Mouse (Mus musculus): ENCODE data around the gene Rnf180. TPM values are rescaled to one million over a fixed set of nuclear protein-coding genes. Genes with fewer than 3 reads are reported as not detected.
A peak's percentile ranks its signal among the peaks of the same experiment; 100 is the strongest.
"Not testable (repeated sequence)": the region's sequence is repeated elsewhere in the genome, so short reads cannot be mapped to it uniquely, and the experiment has no call there.

Gene Rnf180
- 1.8 and 2.0 TPM in 2 replicates for polyA plus RNA-seq (2015; fragmentation: Nextera tagmentation; extraction: Ambion mirVana)

- 44% methylated on average over 11 of the region's 11 CpGs for WGBS
- no peak within 1 kb of the TSS for H3K27ac ChIP-seq (replicated peaks)
Observed at GRCm38 (mm10) chr13:105294715-105295114, at the start of gene Rnf180. Gene Rnf180 (minus strand): TSS chr13:105294815.

GRCm38 (mm10) chr13:105331199-105331968 lies 36.8 kb upstream of the Rnf180 start:
- H3K4me3 ChIP-seq, result no peak overlapping the region
- H3K4me1 ChIP-seq, result no peaks in the 10 kb centered on the region
- H3K4me2 ChIP-seq, result no peak overlapping the region
- WGBS, result 59% methylated on average over 5 of the region's 5 CpGs
- no peaks in the 10 kb centered on the region for H3K36me3 ChIP-seq
- H3K9me3 ChIP-seq, result no peaks in the 10 kb centered on the region
- H3K9ac ChIP-seq, result no peak overlapping the region
- no peak for ATAC-seq (ENCODE audit: extremely low read depth, insufficient number of reproducible peaks, low FRiP score, low TSS enrichment)
- no peak overlapping the region for H3K27ac ChIP-seq (replicated peaks)
- H3K27me3 ChIP-seq (replicated peaks), result no peaks in the 10 kb centered on the region

More at GRCm38 (mm10) chr13:105294715-105295114, at the start of gene Rnf180:
- Histone ChIP-seq H3K36me3 (no peaks in the 10 kb centered on the region), H3K9me3 (no peaks in the 10 kb centered on the region), H3K9ac (peak within 1 kb of the TSS; percentile 88), H3K4me1 (peaks cover 13% of the 10 kb centered on the region), H3K4me2 (peak within 1 kb of the TSS; percentile 94), H3K27me3 (replicated peaks) (peaks cover 15% of the 10 kb centered on the region), H3K4me3 (peak within 1 kb of the TSS; percentile 70)
- ATAC-seq (ENCODE audit: extremely low read depth, insufficient number of reproducible peaks, low FRiP score, low TSS enrichment), result no peak

GRCm38 (mm10) chr13:105326946-105327345 lies 32.3 kb upstream of the Rnf180 start:
- H3K27me3 ChIP-seq (replicated peaks), result no peaks in the 10 kb centered on the region
- no peak for ATAC-seq (ENCODE audit: extremely low read depth, insufficient number of reproducible peaks, low FRiP score, low TSS enrichment)
- H3K27ac ChIP-seq (replicated peaks), result no peak overlapping the region
- 55% methylated on average over 1 of the region's 1 CpGs for WGBS
- no peaks in the 10 kb centered on the region for H3K36me3 ChIP-seq
- H3K9me3 ChIP-seq, result no peaks in the 10 kb centered on the region
- no peak overlapping the region for H3K4me2 ChIP-seq
- no peaks in the 10 kb centered on the region for H3K4me1 ChIP-seq
- no peak overlapping the region for H3K4me3 ChIP-seq
- no peak overlapping the region for H3K9ac ChIP-seq

GRCm38 (mm10) chr13:105316926-105317325 lies 22.3 kb upstream of the Rnf180 start:
- no peak for ATAC-seq (ENCODE audit: extremely low read depth, insufficient number of reproducible peaks, low FRiP score, low TSS enrichment)

DNA sequence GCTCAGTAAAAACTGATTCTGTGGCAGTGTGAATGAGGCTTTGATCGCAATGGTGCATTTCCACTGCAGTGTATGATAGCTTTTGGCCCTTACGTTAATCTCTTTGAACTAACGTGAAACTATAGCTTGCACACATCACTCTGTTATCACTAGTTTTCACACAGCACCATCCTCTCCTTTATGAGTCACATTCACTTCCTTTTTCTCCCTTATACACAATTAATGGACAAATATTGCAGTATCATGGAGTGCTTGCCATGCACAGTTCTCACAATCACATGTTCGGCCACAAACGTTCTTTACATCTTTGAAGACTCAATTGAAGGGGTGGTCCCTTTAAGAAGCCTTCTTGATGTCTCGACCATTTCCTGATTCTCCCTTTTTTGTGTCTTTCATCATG lies 21.4 kb upstream of the Rnf180 start:
- Histone ChIP-seq H3K9ac (no peak overlapping the region), H3K27ac (replicated peaks) (no peak overlapping the region), H3K9me3 (no peaks in the 10 kb centered on the region), H3K4me2 (no peak overlapping the region), H3K4me3 (no peak overlapping the region), H3K4me1 (no peaks in the 10 kb centered on the region), H3K27me3 (replicated peaks) (no peaks in the 10 kb centered on the region), H3K36me3 (no peaks in the 10 kb centered on the region)
- 58% methylated on average over 6 of the region's 6 CpGs for WGBS
- no peak for ATAC-seq (ENCODE audit: extremely low read depth, insufficient number of reproducible peaks, low FRiP score, low TSS enrichment)

More at GRCm38 (mm10) chr13:105316926-105317325, 22.3 kb upstream of the Rnf180 start:
- Histone ChIP-seq H3K4me1 (no peaks in the 10 kb centered on the region), H3K9me3 (no peaks in the 10 kb centered on the region), H3K36me3 (no peaks in the 10 kb centered on the region), H3K4me3 (no peak overlapping the region), H3K27me3 (replicated peaks) (no peaks in the 10 kb centered on the region), H3K27ac (replicated peaks) (no peak overlapping the region), H3K4me2 (no peak overlapping the region), H3K9ac (no peak overlapping the region)
- WGBS, result 73% methylated on average over 1 of the region's 1 CpGs

- Histone ChIP-seq H3K27me3 (replicated peaks) (no peaks in the 10 kb centered on the region), H3K27ac (replicated peaks) (no peak overlapping the region), H3K9ac (no peak overlapping the region), H3K4me1 (no peaks in the 10 kb centered on the region), H3K4me3 (no peak overlapping the region), H3K4me2 (no peak overlapping the region), H3K36me3 (no peaks in the 10 kb centered on the region), H3K9me3 (no peaks in the 10 kb centered on the region)
- 72% methylated on average over 6 of the region's 6 CpGs for WGBS
- ATAC-seq (ENCODE audit: extremely low read depth, insufficient number of reproducible peaks, low FRiP score, low TSS enrichment), result no peak
Observed at GRCm38 (mm10) chr13:105312763-105313162, 18.1 kb upstream of the Rnf180 start.

- not testable (repeated sequence) for H3K4me1 ChIP-seq; H3K4me2 ChIP-seq; H3K27ac ChIP-seq (replicated peaks); H3K36me3 ChIP-seq; H3K9me3 ChIP-seq; H3K9ac ChIP-seq; H3K27me3 ChIP-seq (replicated peaks); ATAC-seq (ENCODE audit: extremely low read depth, insufficient number of reproducible peaks, low FRiP score, low TSS enrichment); H3K4me3 ChIP-seq
- WGBS, result 53% methylated on average over 4 of the region's 4 CpGs
Observed at GRCm38 (mm10) chr13:105310562-105310961, 15.9 kb upstream of the Rnf180 start.

DNA sequence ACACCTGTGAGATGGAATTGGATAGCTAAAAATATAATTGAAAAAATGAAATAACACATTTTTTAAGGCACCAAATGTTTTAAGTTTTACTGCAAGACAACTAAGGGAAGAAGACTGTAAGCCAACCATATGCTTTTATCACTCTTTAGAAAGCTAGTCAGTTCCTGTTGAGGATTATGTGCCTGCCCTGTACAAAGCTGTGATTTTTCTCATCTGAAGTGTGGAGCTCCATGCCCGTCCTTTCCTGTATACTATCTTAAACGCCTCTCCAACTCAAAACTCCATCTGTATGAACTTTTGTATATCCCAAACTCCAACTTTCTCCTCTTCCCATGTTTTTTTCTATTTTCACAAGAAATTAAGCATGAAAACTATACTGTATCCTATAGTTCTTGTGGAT lies 10.9 kb upstream of the Rnf180 start:
- H3K36me3 ChIP-seq, result no peaks in the 10 kb centered on the region
- H3K27ac ChIP-seq (replicated peaks), result no peak overlapping the region
- H3K4me3 ChIP-seq, result no peak overlapping the region
- no peaks in the 10 kb centered on the region for H3K4me1 ChIP-seq
- WGBS, result 71% methylated on average over 2 of the region's 2 CpGs
- H3K9me3 ChIP-seq, result no peaks in the 10 kb centered on the region
- ATAC-seq (ENCODE audit: extremely low read depth, insufficient number of reproducible peaks, low FRiP score, low TSS enrichment), result no peak
- H3K27me3 ChIP-seq (replicated peaks), result no peaks in the 10 kb centered on the region
- no peak overlapping the region for H3K9ac ChIP-seq
- no peak overlapping the region for H3K4me2 ChIP-seq

DNA sequence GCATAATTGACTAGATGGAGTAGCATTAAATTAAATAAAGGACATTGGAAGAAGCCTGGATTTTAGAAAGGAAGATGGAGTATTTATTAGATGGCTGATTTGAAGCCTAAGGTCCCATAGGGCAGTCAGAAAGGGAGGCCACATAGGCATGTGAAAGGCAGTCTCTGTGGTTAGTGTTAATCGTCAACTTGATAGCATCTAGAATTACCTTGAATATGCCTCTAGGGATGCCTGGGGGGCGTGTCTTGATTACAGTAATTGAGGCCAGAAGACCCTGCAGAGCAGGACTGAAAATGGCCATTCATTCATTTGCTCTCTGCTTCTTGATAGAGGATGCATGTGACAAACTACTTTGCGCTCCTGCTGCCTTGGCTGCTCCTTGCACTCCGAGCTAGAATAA lies 9.4 kb upstream of the Rnf180 start:
- Histone ChIP-seq H3K9ac (no peak overlapping the region), H3K27ac (replicated peaks) (no peak overlapping the region), H3K4me1 (no peaks in the 10 kb centered on the region), H3K36me3 (no peaks in the 10 kb centered on the region), H3K4me3 (no peak overlapping the region), H3K27me3 (replicated peaks) (no peaks in the 10 kb centered on the region), H3K9me3 (no peaks in the 10 kb centered on the region), H3K4me2 (no peak overlapping the region)
- 72% methylated on average over 4 of the region's 4 CpGs for WGBS
- ATAC-seq (ENCODE audit: extremely low read depth, insufficient number of reproducible peaks, low FRiP score, low TSS enrichment), result no peak

GRCm38 (mm10) chr13:105300009-105300346 lies 5.4 kb upstream of the Rnf180 start:
- H3K9me3 ChIP-seq, result no peaks in the 10 kb centered on the region
- H3K36me3 ChIP-seq, result no peaks in the 10 kb centered on the region
- H3K4me2 ChIP-seq, result no peak overlapping the region
- H3K4me3 ChIP-seq, result no peak overlapping the region
- H3K27me3 ChIP-seq (replicated peaks), result peaks cover 1% of the 10 kb centered on the region
- 55% methylated on average over 4 of the region's 4 CpGs for WGBS
- H3K9ac ChIP-seq, result no peak overlapping the region
- no peak overlapping the region for H3K27ac ChIP-seq (replicated peaks)
- no peak for ATAC-seq (ENCODE audit: extremely low read depth, insufficient number of reproducible peaks, low FRiP score, low TSS enrichment)
- H3K4me1 ChIP-seq, result no peaks in the 10 kb centered on the region

DNA sequence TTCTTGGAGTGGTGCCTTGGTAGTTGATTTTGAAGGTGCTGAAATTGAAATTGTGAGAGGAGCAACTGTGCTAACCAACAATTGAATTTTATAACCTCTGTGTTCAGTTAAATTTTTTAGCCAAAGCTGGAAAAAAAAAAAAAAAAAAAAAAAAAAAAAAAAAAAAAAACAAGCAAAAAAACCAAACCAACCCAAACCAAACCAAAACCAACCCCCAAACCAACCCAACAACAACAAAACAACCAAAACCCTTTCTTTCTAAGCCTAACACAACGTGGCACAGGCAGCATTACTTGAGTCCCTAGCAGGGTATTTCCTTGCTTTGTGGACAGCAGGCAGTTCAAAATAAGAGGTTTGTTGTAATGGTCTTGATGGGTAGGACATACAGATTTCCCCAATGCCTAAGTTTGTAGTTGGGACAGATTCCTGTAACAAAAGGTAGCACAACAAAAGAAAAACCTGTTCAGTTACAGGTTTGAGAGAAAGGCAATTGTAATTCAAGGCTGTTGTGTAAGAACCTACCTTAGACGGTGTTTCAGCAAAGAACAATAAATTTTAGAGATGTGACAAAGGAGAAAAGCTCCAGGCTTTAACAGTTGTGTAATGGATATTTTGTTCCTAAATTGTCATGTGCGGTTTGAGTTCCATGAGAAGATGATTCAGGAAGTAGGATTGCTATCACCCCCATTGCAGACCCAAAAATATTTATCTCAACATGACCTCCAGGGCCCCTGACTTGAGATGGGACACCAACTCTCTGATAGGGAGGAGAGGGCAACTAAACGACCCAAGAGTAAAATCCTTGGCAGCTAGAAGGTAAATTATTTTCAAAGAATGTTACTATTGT lies 4.8 kb upstream of the Rnf180 start:
- H3K4me2 ChIP-seq, result no peak overlapping the region

More for the DNA sequence above, 4.8 kb upstream of the Rnf180 start:
- no peak for ATAC-seq (ENCODE audit: extremely low read depth, insufficient number of reproducible peaks, low FRiP score, low TSS enrichment)
- Histone ChIP-seq H3K27me3 (replicated peaks) (peaks cover 7% of the 10 kb centered on the region), H3K4me1 (no peaks in the 10 kb centered on the region), H3K9ac (no peak overlapping the region), H3K4me3 (no peak overlapping the region), H3K9me3 (no peaks in the 10 kb centered on the region), H3K27ac (replicated peaks) (no peak overlapping the region), H3K36me3 (no peaks in the 10 kb centered on the region)
- WGBS, result 48% methylated on average over 4 of the region's 4 CpGs

Measured in heart, embryonic 13.5 days (tissue).